Mouse (Mus musculus): ENCODE data around the gene Manf. TPM values are rescaled to one million over a fixed set of nuclear protein-coding genes. Genes with fewer than 3 reads are reported as not detected.
A peak's percentile ranks its signal among the peaks of the same experiment; 100 is the strongest.

Gene Manf
- polyA plus RNA-seq, 1 experiment from 2014 or later: 183 TPM

- Histone ChIP-seq H3K4me3 (ENCODE audit: low read depth, low read length) (peak within 1 kb of the TSS; percentile 92), H3K27me3 (ENCODE audit: control insufficient read depth, insufficient read depth, low read depth, low read length) (no peaks in the 10 kb centered on the region), H3K27ac (ENCODE audit: low read length) (peak within 1 kb of the TSS; percentile 93), H3K36me3 (ENCODE audit: control insufficient read depth, insufficient read depth, low read length) (peaks cover 26% of the 10 kb centered on the region), H3K4me1 (ENCODE audit: control insufficient read depth, insufficient read depth, low read length) (peaks cover 63% of the 10 kb centered on the region), H3K4me2 (ENCODE audit: low read length) (peak within 1 kb of the TSS; percentile 99), H3K9me3 (replicated peaks; ENCODE audit: control insufficient read depth, low read length, poor library complexity, severe bottlenecking) (no peaks in the 10 kb centered on the region), H3K9ac (ENCODE audit: low read depth, low read length) (peak within 1 kb of the TSS; percentile 96)
- ATAC-seq: peak; percentile 59
- 3% methylated on average over 76 of the region's 101 CpGs for WGBS
These were observed 4.7 kb downstream of the Manf start, which contains the start of gene Rbm15b for GRCm38 (mm10) chr9:106886828-106887702. Gene Rbm15b, minus strand, starts transcription at chr9:106887428.

GRCm38 (mm10) chr9:106885901-106886731 lies 5.7 kb downstream of the Manf start:
- Histone ChIP-seq H3K36me3 (ENCODE audit: control insufficient read depth, insufficient read depth, low read length) (peaks cover 33% of the 10 kb centered on the region), H3K9ac (ENCODE audit: low read depth, low read length) (peak overlapping the region; percentile 96), H3K27ac (ENCODE audit: low read length) (peak overlapping the region; percentile 93), H3K27me3 (ENCODE audit: control insufficient read depth, insufficient read depth, low read depth, low read length) (no peaks in the 10 kb centered on the region), H3K4me2 (ENCODE audit: low read length) (peak overlapping the region; percentile 99), H3K4me1 (ENCODE audit: control insufficient read depth, insufficient read depth, low read length) (peaks cover 70% of the 10 kb centered on the region), H3K9me3 (replicated peaks; ENCODE audit: control insufficient read depth, low read length, poor library complexity, severe bottlenecking) (no peaks in the 10 kb centered on the region), H3K4me3 (ENCODE audit: low read depth, low read length) (peak overlapping the region; percentile 92)
- WGBS: under 1% methylated on average over 82 of the region's 107 CpGs
- peak; percentile 2; the same call in 1 of the 2 replicates for ATAC-seq

GRCm38 (mm10) chr9:106884996-106885900 lies 6.5 kb downstream of the Manf start:
- Histone ChIP-seq H3K4me1 (ENCODE audit: control insufficient read depth, insufficient read depth, low read length) (peaks cover 62% of the 10 kb centered on the region), H3K27me3 (ENCODE audit: control insufficient read depth, insufficient read depth, low read depth, low read length) (no peaks in the 10 kb centered on the region), H3K4me2 (ENCODE audit: low read length) (peak overlapping the region; percentile 99), H3K36me3 (ENCODE audit: control insufficient read depth, insufficient read depth, low read length) (peaks cover 33% of the 10 kb centered on the region), H3K4me3 (ENCODE audit: low read depth, low read length) (peak overlapping the region; percentile 92), H3K9me3 (replicated peaks; ENCODE audit: control insufficient read depth, low read length, poor library complexity, severe bottlenecking) (no peaks in the 10 kb centered on the region), H3K9ac (ENCODE audit: low read depth, low read length) (peak overlapping the region; percentile 96), H3K27ac (ENCODE audit: low read length) (peak overlapping the region; percentile 93; the same call in 1 of the 2 replicates)
- WGBS: 18% methylated on average over 44 of the region's 44 CpGs
- no peak for ATAC-seq

- H3K27me3 ChIP-seq (ENCODE audit: control insufficient read depth, insufficient read depth, low read depth, low read length): no peaks in the 10 kb centered on the region
- peak overlapping the region; percentile 96 for H3K9ac ChIP-seq (ENCODE audit: low read depth, low read length)
- H3K4me1 ChIP-seq (ENCODE audit: control insufficient read depth, insufficient read depth, low read length): peaks cover 54% of the 10 kb centered on the region
- peak overlapping the region; percentile 99 for H3K4me2 ChIP-seq (ENCODE audit: low read length)
- no peaks in the 10 kb centered on the region for H3K9me3 ChIP-seq (replicated peaks; ENCODE audit: control insufficient read depth, low read length, poor library complexity, severe bottlenecking)
- no peak overlapping the region for H3K27ac ChIP-seq (ENCODE audit: low read length)
- peaks cover 24% of the 10 kb centered on the region for H3K36me3 ChIP-seq (ENCODE audit: control insufficient read depth, insufficient read depth, low read length)
- WGBS: 37% methylated on average over 16 of the region's 16 CpGs
- peak overlapping the region; percentile 92 for H3K4me3 ChIP-seq (ENCODE audit: low read depth, low read length)
- ATAC-seq: no peak
These were observed 7.5 kb downstream of the Manf start for GRCm38 (mm10) chr9:106884306-106884705.

- ATAC-seq: no peak
- 78% methylated on average over 3 of the region's 3 CpGs for WGBS
- no peaks in the 10 kb centered on the region for H3K9me3 ChIP-seq (replicated peaks; ENCODE audit: control insufficient read depth, low read length, poor library complexity, severe bottlenecking)
- no peaks in the 10 kb centered on the region for H3K27me3 ChIP-seq (ENCODE audit: control insufficient read depth, insufficient read depth, low read depth, low read length)
- H3K9ac ChIP-seq (ENCODE audit: low read depth, low read length): no peak overlapping the region
- no peak overlapping the region for H3K27ac ChIP-seq (ENCODE audit: low read length)
- peaks cover 52% of the 10 kb centered on the region for H3K4me1 ChIP-seq (ENCODE audit: control insufficient read depth, insufficient read depth, low read length)
- no peak overlapping the region for H3K4me3 ChIP-seq (ENCODE audit: low read depth, low read length)
- peaks cover 15% of the 10 kb centered on the region for H3K36me3 ChIP-seq (ENCODE audit: control insufficient read depth, insufficient read depth, low read length)
- H3K4me2 ChIP-seq (ENCODE audit: low read length): peak overlapping the region; percentile 42; the same call in 1 of the 2 replicates
These were observed 8.7 kb downstream of the Manf start for GRCm38 (mm10) chr9:106883085-106883484.

- H3K4me2 ChIP-seq (ENCODE audit: low read length): no peak overlapping the region
- H3K9ac ChIP-seq (ENCODE audit: low read depth, low read length): 0 out of 2 replicates have a peak overlapping the region, but pooled peaks have one; percentile 14
- no peak overlapping the region for H3K27ac ChIP-seq (ENCODE audit: low read length)
- ATAC-seq: no peak
- H3K36me3 ChIP-seq (ENCODE audit: control insufficient read depth, insufficient read depth, low read length): peaks cover 19% of the 10 kb centered on the region
- WGBS: 71% methylated on average over 4 of the region's 4 CpGs
- H3K4me1 ChIP-seq (ENCODE audit: control insufficient read depth, insufficient read depth, low read length): peaks cover 43% of the 10 kb centered on the region
- no peak overlapping the region for H3K4me3 ChIP-seq (ENCODE audit: low read depth, low read length)
- H3K27me3 ChIP-seq (ENCODE audit: control insufficient read depth, insufficient read depth, low read depth, low read length): no peaks in the 10 kb centered on the region
- H3K9me3 ChIP-seq (replicated peaks; ENCODE audit: control insufficient read depth, low read length, poor library complexity, severe bottlenecking): no peaks in the 10 kb centered on the region
These were observed 9.6 kb downstream of the Manf start for GRCm38 (mm10) chr9:106882176-106882575.

- 56% methylated on average over 4 of the region's 4 CpGs for WGBS
- no peak overlapping the region for H3K27ac ChIP-seq (ENCODE audit: low read length)
- H3K27me3 ChIP-seq (ENCODE audit: control insufficient read depth, insufficient read depth, low read depth, low read length): no peaks in the 10 kb centered on the region
- no peak overlapping the region for H3K4me2 ChIP-seq (ENCODE audit: low read length)
- no peaks in the 10 kb centered on the region for H3K9me3 ChIP-seq (replicated peaks; ENCODE audit: control insufficient read depth, low read length, poor library complexity, severe bottlenecking)
- H3K9ac ChIP-seq (ENCODE audit: low read depth, low read length): 0 out of 2 replicates have a peak overlapping the region, but pooled peaks have one; percentile 25
- peaks cover 43% of the 10 kb centered on the region for H3K4me1 ChIP-seq (ENCODE audit: control insufficient read depth, insufficient read depth, low read length)
- no peak for ATAC-seq
- no peak overlapping the region for H3K4me3 ChIP-seq (ENCODE audit: low read depth, low read length)
- H3K36me3 ChIP-seq (ENCODE audit: control insufficient read depth, insufficient read depth, low read length): peaks cover 20% of the 10 kb centered on the region
These were observed 10.6 kb downstream of the Manf start for GRCm38 (mm10) chr9:106881071-106881755.

- Histone ChIP-seq H3K9ac (ENCODE audit: low read depth, low read length) (no peak overlapping the region), H3K4me2 (ENCODE audit: low read length) (no peak overlapping the region), H3K27me3 (ENCODE audit: control insufficient read depth, insufficient read depth, low read depth, low read length) (no peaks in the 10 kb centered on the region), H3K9me3 (replicated peaks; ENCODE audit: control insufficient read depth, low read length, poor library complexity, severe bottlenecking) (no peaks in the 10 kb centered on the region), H3K4me3 (ENCODE audit: low read depth, low read length) (no peak overlapping the region), H3K36me3 (ENCODE audit: control insufficient read depth, insufficient read depth, low read length) (peaks cover 31% of the 10 kb centered on the region), H3K27ac (ENCODE audit: low read length) (no peak overlapping the region), H3K4me1 (ENCODE audit: control insufficient read depth, insufficient read depth, low read length) (peaks cover 30% of the 10 kb centered on the region)
- 44% methylated on average over 4 of the region's 4 CpGs for WGBS
- ATAC-seq: no peak
These were observed 12.3 kb downstream of the Manf start for GRCm38 (mm10) chr9:106879471-106879870.

Data from midbrain, embryonic 16.5 days (tissue).